Mouse (Mus musculus) hindbrain, embryonic 13.5 days (tissue): ENCODE results near the gene Wdr70. TPM values are rescaled to one million over a fixed set of nuclear protein-coding genes. Genes with fewer than 3 reads are reported as not detected.
"Not testable (repeated sequence)": the region's sequence is repeated elsewhere in the genome, so short reads cannot be mapped to it uniquely, and the experiment has no call there.

Experiments used
- ATAC-seq: fragments of 200-750 bp; cut with Nextera tagmentation; 2 replicates; pipeline ENCODE4 v1.8.0; 2017; ENCODE audit warnings: moderate TSS enrichment; ENCODE audit not compliant: low FRiP score
- H3K27ac ChIP-seq: fragments of 300-500 bp; sonication (generic); 2 replicates; pipeline ENCODE4 v1.5.1; 2015; ENCODE audit warnings: inconsistent platforms, mild to moderate bottlenecking, moderate library complexity
- H3K27me3 ChIP-seq: fragments of 300-500 bp; sonication (generic); 2 replicates; pipeline ENCODE4 v1.6.1; 2015; ENCODE audit warnings: mild to moderate bottlenecking, inconsistent platforms
- H3K36me3 ChIP-seq: fragments of 300-500 bp; sonication (generic); 2 replicates; pipeline ENCODE4 v1.6.1; 2015; ENCODE audit warnings: mild to moderate bottlenecking, inconsistent platforms
- H3K4me1 ChIP-seq: fragments of 300-500 bp; sonication (generic); replicated peaks from 2 replicates; pipeline ENCODE4 v1.6.1; 2015; ENCODE audit warnings: inconsistent platforms
- H3K4me2 ChIP-seq: fragments of 300-500 bp; sonication (generic); 2 replicates; pipeline ENCODE4 v1.6.1; 2015; ENCODE audit warnings: inconsistent platforms, mild to moderate bottlenecking, moderate library complexity
- H3K4me3 ChIP-seq: fragments of 300-500 bp; sonication (generic); 2 replicates; pipeline ENCODE4 v1.5.1; 2015; ENCODE audit warnings: mild to moderate bottlenecking, inconsistent platforms
- H3K9ac ChIP-seq: fragments of 300-500 bp; sonication (generic); 2 replicates; pipeline ENCODE4 v1.6.1; 2015; ENCODE audit warnings: mild to moderate bottlenecking, inconsistent platforms
- H3K9me3 ChIP-seq: fragments of 300-500 bp; sonication (generic); 2 replicates; pipeline ENCODE4 v1.6.1; 2016; ENCODE audit warnings: inconsistent platforms
- WGBS: fragments of 180-500 bp; shearing (Covaris S2); methylation state at CpG from one replicate; pipeline ENCODE4 v1.1.7; 2015; 5-methylcytosine and 5-hydroxymethylcytosine counted together
- polyA plus RNA-seq: library from polyadenylated mRNA; unstranded; fragments of >200 nt; fragmentation: Nextera tagmentation; extraction: Ambion mirVana; gene quantifications from 2 replicates; pipeline ENCODE4 v1.2.1, GENCODE M21; 2015

Wdr70 gene
- 68.4 and 72.2 TPM in 2 replicates for polyA plus RNA-seq

- Histone ChIP-seq H3K36me3 (peaks cover 20% of the 10 kb centered on the region), H3K4me3 (peak within 1 kb of the TSS; percentile 87), H3K27ac (peak within 1 kb of the TSS; percentile 80), H3K27me3 (no peaks in the 10 kb centered on the region), H3K4me2 (peak within 1 kb of the TSS; percentile 63), H3K9ac (peak within 1 kb of the TSS; percentile 88), H3K4me1 (peaks cover 5% of the 10 kb centered on the region), H3K9me3 (no peaks in the 10 kb centered on the region)
- WGBS, result 3% methylated on average over 56 of the region's 56 CpGs
- ATAC-seq, result peak; percentile 98
These were observed at the start of gene Wdr70 for GRCm38 (mm10) chr15:8098774-8099749. Wdr70 (minus strand) TSS chr15:8099209.

- H3K9ac ChIP-seq, result no peak overlapping the region
- H3K4me3 ChIP-seq, result no peak overlapping the region
- no peak overlapping the region for H3K4me2 ChIP-seq
- no peaks in the 10 kb centered on the region for H3K9me3 ChIP-seq
- H3K36me3 ChIP-seq, result peaks cover 90% of the 10 kb centered on the region
- 99% methylated on average over 5 of the region's 5 CpGs for WGBS
- ATAC-seq, result no peak
- no peaks in the 10 kb centered on the region for H3K27me3 ChIP-seq
- no peaks in the 10 kb centered on the region for H3K4me1 ChIP-seq
- H3K27ac ChIP-seq, result no peak overlapping the region
These were observed 36.6 kb upstream of the Wdr70 start for GRCm38 (mm10) chr15:8135606-8136005.

DNA sequence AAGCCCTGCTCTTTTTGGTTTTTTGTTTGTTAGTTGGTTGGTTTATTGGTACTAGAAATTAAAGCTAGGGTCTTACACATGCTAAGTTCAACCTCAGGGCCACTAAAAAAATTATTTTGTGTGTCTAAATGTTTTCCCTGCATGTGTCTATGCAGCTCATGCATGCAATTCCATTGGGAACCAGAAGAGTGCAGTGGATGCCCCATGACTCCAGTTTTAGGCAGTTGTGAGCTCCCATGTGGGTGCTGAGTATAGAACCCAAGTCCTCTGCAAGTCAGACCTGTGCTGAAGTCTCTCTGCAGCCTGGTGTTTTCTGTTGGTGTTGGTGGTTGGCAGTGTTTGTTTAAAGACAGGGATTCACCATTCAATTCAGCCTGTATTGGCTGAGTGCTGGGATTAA, 32.8 kb upstream of the Wdr70 start:
- H3K4me1 ChIP-seq, result no peaks in the 10 kb centered on the region
- no peak for ATAC-seq
- H3K4me2 ChIP-seq, result no peak overlapping the region
- no peak overlapping the region for H3K27ac ChIP-seq
- no peak overlapping the region for H3K9ac ChIP-seq
- H3K9me3 ChIP-seq, result no peaks in the 10 kb centered on the region
- no peaks in the 10 kb centered on the region for H3K27me3 ChIP-seq
- no peak overlapping the region for H3K4me3 ChIP-seq
- H3K36me3 ChIP-seq, result peaks cover 90% of the 10 kb centered on the region

GRCm38 (mm10) chr15:8131268-8131667, 32.3 kb upstream of the Wdr70 start:
- H3K27ac ChIP-seq, result no peak overlapping the region
- no peaks in the 10 kb centered on the region for H3K4me1 ChIP-seq
- no peaks in the 10 kb centered on the region for H3K9me3 ChIP-seq
- H3K36me3 ChIP-seq, result peaks cover 90% of the 10 kb centered on the region
- no peak overlapping the region for H3K4me2 ChIP-seq
- no peak overlapping the region for H3K9ac ChIP-seq
- ATAC-seq, result no peak
- no peak overlapping the region for H3K4me3 ChIP-seq
- no peaks in the 10 kb centered on the region for H3K27me3 ChIP-seq
- 94% methylated on average over 3 of the region's 3 CpGs for WGBS

- Histone ChIP-seq H3K9me3 (no peaks in the 10 kb centered on the region), H3K27ac (no peak overlapping the region), H3K27me3 (no peaks in the 10 kb centered on the region), H3K4me1 (no peaks in the 10 kb centered on the region), H3K4me2 (no peak overlapping the region), H3K9ac (no peak overlapping the region), H3K36me3 (peaks cover 77% of the 10 kb centered on the region), H3K4me3 (no peak overlapping the region)
- ATAC-seq, result no peak
- WGBS, result 84% methylated on average over 1 of the region's 1 CpGs
These were observed 30.3 kb upstream of the Wdr70 start for GRCm38 (mm10) chr15:8129281-8129680.

DNA sequence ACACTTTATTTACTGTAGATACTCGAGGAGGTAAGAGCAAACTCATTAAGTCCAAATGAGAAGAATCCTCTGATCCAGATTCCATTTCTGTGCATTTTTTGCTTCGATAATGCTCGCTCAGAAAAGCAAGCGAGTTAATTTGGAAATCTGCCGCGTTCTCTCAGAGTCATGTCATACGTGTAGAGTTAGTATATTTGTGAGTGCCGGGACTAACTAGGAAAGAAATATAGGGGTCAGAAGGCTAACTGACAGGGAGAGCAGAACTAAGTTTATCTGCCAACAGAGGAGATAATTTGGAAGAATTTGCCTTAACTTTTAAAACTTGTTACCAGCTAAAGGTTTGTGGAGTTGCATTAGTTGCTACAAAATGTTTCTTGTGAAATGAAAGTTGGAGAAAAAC, 10.8 kb upstream of the Wdr70 start:
- H3K9me3 ChIP-seq, result no peaks in the 10 kb centered on the region
- no peaks in the 10 kb centered on the region for H3K27me3 ChIP-seq
- H3K4me3 ChIP-seq, result peak overlapping the region; percentile 84
- ATAC-seq, result no peak
- H3K27ac ChIP-seq, result no peak overlapping the region
- H3K4me1 ChIP-seq, result peaks cover 26% of the 10 kb centered on the region
- 7% methylated on average over 8 of the region's 8 CpGs for WGBS
- peak overlapping the region; percentile 81 for H3K9ac ChIP-seq
- H3K4me2 ChIP-seq, result peak overlapping the region; percentile 79
- peaks cover 24% of the 10 kb centered on the region for H3K36me3 ChIP-seq

DNA sequence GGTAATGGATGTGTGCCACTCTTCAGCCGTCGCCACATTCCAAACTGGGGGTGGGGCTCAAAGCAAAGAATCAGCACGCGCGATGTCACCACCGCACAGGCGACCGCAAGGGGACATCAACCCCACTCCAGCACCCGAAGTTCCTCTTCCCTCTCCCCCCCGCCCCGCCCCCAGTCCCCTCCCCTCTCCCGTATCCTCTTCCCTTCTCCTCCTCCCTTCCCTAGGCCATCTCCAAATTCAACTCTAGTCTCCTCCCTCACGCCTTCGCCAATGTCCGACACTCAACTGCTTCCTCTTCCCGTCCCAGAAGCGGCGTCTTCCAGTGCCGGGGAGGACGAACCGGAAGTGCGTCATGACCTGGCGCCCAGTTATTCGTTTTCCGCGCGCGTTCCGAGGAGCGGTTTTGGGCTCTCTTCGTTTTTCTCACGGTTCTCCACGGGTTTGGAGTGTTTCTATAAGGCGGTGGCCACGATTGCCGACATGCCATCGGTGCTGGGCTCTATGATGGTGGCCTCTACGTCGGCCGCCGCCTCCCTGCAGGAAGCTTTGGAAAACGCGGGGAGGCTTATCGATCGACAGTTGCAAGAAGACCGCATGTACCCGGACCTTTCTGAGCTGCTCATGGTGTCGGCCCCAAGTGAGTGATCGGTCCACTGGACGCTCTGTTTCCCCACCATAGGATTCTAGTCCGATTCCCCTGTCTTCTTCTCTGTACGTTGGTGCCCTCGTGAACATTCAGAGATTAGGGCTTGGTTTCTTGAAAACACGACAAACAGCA, 10.1 kb upstream of the Wdr70 start, which contains the start of gene Nup155:
TSS of gene Nup155 (plus strand) at position 308 of the 778 bp plus-strand sequence.
- peaks cover 26% of the 10 kb centered on the region for H3K4me1 ChIP-seq
- under 1% methylated on average over 52 of the region's 54 CpGs for WGBS

GRCm38 (mm10) chr15:8108360-8108965, 9.5 kb upstream of the Wdr70 start:
- ATAC-seq, result peak; percentile 78

More for the DNA sequence above, 10.1 kb upstream of the Wdr70 start, which contains the start of gene Nup155:
- H3K27ac ChIP-seq, result peak within 1 kb of the TSS; percentile 85
- ATAC-seq, result peak; percentile 97
- peak within 1 kb of the TSS; percentile 84 for H3K4me3 ChIP-seq
- H3K36me3 ChIP-seq, result peaks cover 24% of the 10 kb centered on the region
- peak within 1 kb of the TSS; percentile 81 for H3K9ac ChIP-seq
- no peaks in the 10 kb centered on the region for H3K27me3 ChIP-seq
- no peaks in the 10 kb centered on the region for H3K9me3 ChIP-seq
- peak within 1 kb of the TSS; percentile 79 for H3K4me2 ChIP-seq

GRCm38 (mm10) chr15:8101975-8102542, 3.0 kb upstream of the Wdr70 start:
- WGBS, result 89% methylated on average over 15 of the region's 15 CpGs
- H3K9me3 ChIP-seq, ATAC-seq, H3K4me2 ChIP-seq, H3K27ac ChIP-seq, H3K36me3 ChIP-seq, H3K4me3 ChIP-seq, H3K4me1 ChIP-seq, H3K27me3 ChIP-seq, H3K9ac ChIP-seq: not testable (repeated sequence)

More at GRCm38 (mm10) chr15:8108360-8108965, 9.5 kb upstream of the Wdr70 start:
- H3K36me3 ChIP-seq, result peaks cover 17% of the 10 kb centered on the region
- H3K9ac ChIP-seq, result peak overlapping the region; percentile 68
- peak overlapping the region; percentile 85 for H3K27ac ChIP-seq
- H3K9me3 ChIP-seq, result no peaks in the 10 kb centered on the region
- H3K4me1 ChIP-seq, result peaks cover 26% of the 10 kb centered on the region
- H3K4me3 ChIP-seq, result peak overlapping the region; percentile 84
- 57% methylated on average over 19 of the region's 19 CpGs for WGBS
- H3K27me3 ChIP-seq, result no peaks in the 10 kb centered on the region
- H3K4me2 ChIP-seq, result peak overlapping the region; percentile 79

DNA sequence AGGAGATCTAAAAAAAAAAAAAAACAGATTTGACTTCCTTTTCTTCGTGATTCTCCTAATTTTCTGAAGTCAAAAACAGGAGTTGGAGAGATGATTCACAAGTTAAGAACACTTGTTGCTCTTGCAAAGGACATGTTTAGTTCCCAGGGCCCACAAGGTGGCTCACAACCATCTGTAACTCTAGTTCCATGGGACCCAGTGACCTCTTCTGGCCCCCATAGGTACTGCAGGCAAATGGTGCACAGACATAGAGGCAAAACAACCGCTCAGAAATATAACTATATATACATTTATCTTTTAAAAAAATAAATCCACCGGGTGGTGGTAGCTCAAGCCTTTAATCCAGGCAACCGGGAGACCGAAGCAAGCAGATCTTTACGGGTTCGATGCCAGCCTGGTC, 1.2 kb downstream of the Wdr70 start:
- no peaks in the 10 kb centered on the region for H3K27me3 ChIP-seq
- peak overlapping the region; percentile 87 for H3K4me3 ChIP-seq
- 18% methylated on average over 7 of the region's 7 CpGs for WGBS

DNA sequence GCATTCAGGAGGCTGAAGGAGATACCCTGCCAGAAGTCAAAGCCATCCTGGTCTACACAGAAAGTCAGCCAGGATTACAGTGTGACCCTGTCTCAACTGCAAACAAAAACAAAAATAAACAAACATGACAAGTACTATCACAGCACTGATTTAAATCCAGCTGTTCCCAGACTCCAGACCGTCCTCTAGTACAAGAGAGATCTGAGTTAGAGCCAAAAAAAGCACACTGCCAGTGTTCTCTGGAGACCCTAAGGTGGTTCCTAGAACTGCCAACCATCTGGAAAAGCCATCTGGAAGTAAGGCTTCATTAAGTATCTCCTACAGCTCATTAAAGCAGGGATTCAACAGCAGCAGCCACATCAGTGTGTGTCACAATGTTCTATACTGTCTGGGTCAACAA, 6.3 kb downstream of the Wdr70 start:
- H3K4me3 ChIP-seq, H3K9ac ChIP-seq, H3K4me2 ChIP-seq, H3K9me3 ChIP-seq, H3K4me1 ChIP-seq, H3K27me3 ChIP-seq, H3K27ac ChIP-seq: not testable (repeated sequence)
- H3K36me3 ChIP-seq, result peaks cover 50% of the 10 kb centered on the region
- ATAC-seq, result 0 out of 2 replicates have a peak, but pooled peaks have one; percentile 55
- WGBS, result 88% methylated on average over 1 of the region's 1 CpGs

More for the DNA sequence above, 1.2 kb downstream of the Wdr70 start:
- no peaks in the 10 kb centered on the region for H3K9me3 ChIP-seq
- no peak overlapping the region for H3K9ac ChIP-seq
- peaks cover 5% of the 10 kb centered on the region for H3K4me1 ChIP-seq
- H3K36me3 ChIP-seq, result peaks cover 29% of the 10 kb centered on the region
- H3K4me2 ChIP-seq, result peak overlapping the region; percentile 63
- no peak overlapping the region for H3K27ac ChIP-seq
- ATAC-seq, result no peak
